ENCODE assay signal across 9 mouse cellular contexts in genomic region chr4:83214822-83215558, GRCm38 (mm10).
A peak's percentile ranks its signal among the peaks of the same experiment; 100 is the strongest.
DNase-seq lines count a peak whose midpoint lies in the region; ATAC-seq lines count a peak whose summit lies in the region.
"Had no signal": no experiment of that assay in that cellular context is flagged by ENCODE, and none has a peak within 500 bp of the region (broad histone marks: within the 10 kb centered on the region; RNA-seq: fewer than 3 reads in every experiment).

No protein-coding gene starts in this region.

- no peaks in the 10 kb centered on the region for H3K27me3 ChIP-seq in forebrain, embryonic 12.5 days

- no peak overlapping the region for H3K4me3 ChIP-seq in forebrain, embryonic 12.5 days (replicated peaks)

- peaks cover 13% of the 10 kb centered on the region; the same call in 1 of the 2 replicates for H3K4me1 ChIP-seq in forebrain, embryonic 12.5 days

- no peaks in the 10 kb centered on the region for H3K9me3 ChIP-seq in forebrain, embryonic 12.5 days

- H3K36me3 ChIP-seq in forebrain, embryonic 12.5 days (replicated peaks), result no peaks in the 10 kb centered on the region

- peak overlapping the region; percentile 70 for H3K27ac ChIP-seq in forebrain, embryonic 12.5 days

- peak; percentile 13 to 35 for DNase-seq in adrenal gland, postnatal 36 days
- DNase-seq in adrenal gland, adult 8-10 months, result no peak
- peak; percentile 19 for DNase-seq in 3134 (ENCODE audit: extremely low read depth, insufficient read length, low spot score)
- peak; percentile 11 to 54 for DNase-seq in kidney, postnatal 25 days
- no peak for DNase-seq in MN1 (ENCODE audit: low spot score)
- DNase-seq in left cerebral cortex, postnatal 36 days (ENCODE audit: low spot score in 2 of 2), result no peak
- no peak for DNase-seq in cerebellum, adult 8-10 months

- ATAC-seq in forebrain, embryonic 12.5 days (ENCODE audit: low FRiP score), result peak; percentile 74; the same call in 1 of the 2 replicates

- no peak overlapping the region for H3K4me2 ChIP-seq in forebrain, embryonic 12.5 days
- H3K4me2 ChIP-seq: liver, embryonic 11.5 days had no signal

- intact Hi-C loops in left cerebral cortex, postnatal 36 days (cut with DNase I), result no loop called here

- WGBS in forebrain, embryonic 12.5 days, result 46% methylated on average over 9 of the region's 9 CpGs

- H3K9ac ChIP-seq in forebrain, embryonic 12.5 days, result no peak overlapping the region

Comparison
In these comparisons a context has a peak if more than half of its experiments do, and no peak if none do; other contexts are left out.
1. DNase-seq: peak in adrenal gland, postnatal 36 days (2 of 2), 3134 (single experiment) and kidney, postnatal 25 days (2 of 2); none in adrenal gland, adult 8-10 months (single experiment), MN1 (single experiment), left cerebral cortex, postnatal 36 days (0 of 2) and cerebellum, adult 8-10 months (single experiment).